Mouse (Mus musculus) myocyte (in vitro differentiated cells): ENCODE results near the gene Insrr.

ENCODE experiments used
- CEBPB ChIP-seq: IDR thresholded peaks from 2 replicates; pipeline ENCODE4 v1.6.1; 2011; ENCODE audit warnings: mild to moderate bottlenecking, moderate library complexity; ENCODE audit not compliant: poor library complexity, insufficient read depth, severe bottlenecking
- MYOD1 ChIP-seq, 3 experiments: IDR thresholded peaks; one replicate each; pipeline ENCODE4 v1.6.1; 2011; ENCODE audit warnings: control low read depth in 2 of 3, low read depth in 2 of 3, mild to moderate bottlenecking in 2 of 3, moderate library complexity in 1 of 3; ENCODE audit not compliant: insufficient read length in 2 of 3, control insufficient read depth in 1 of 3
- POLR2A ChIP-seq: IDR thresholded peaks from one replicate; pipeline ENCODE4 v1.6.1; 2011; ENCODE audit warnings: low read depth, mild to moderate bottlenecking, control low read depth, moderate library complexity; ENCODE audit not compliant: insufficient read length
- POLR2AphosphoS2 ChIP-seq: IDR thresholded peaks from one replicate; pipeline ENCODE4 v1.6.1; 2011; ENCODE audit warnings: low read depth, control low read depth; ENCODE audit not compliant: insufficient read length
- SRF ChIP-seq: IDR thresholded peaks from one replicate; pipeline ENCODE4 v1.6.1; 2011; ENCODE audit warnings: low read depth; ENCODE audit not compliant: control insufficient read depth, insufficient read length
- USF1 ChIP-seq: IDR thresholded peaks from one replicate; pipeline ENCODE4 v1.6.1; 2011; ENCODE audit warnings: low read depth, mild to moderate bottlenecking, control low read depth, moderate library complexity

DNA sequence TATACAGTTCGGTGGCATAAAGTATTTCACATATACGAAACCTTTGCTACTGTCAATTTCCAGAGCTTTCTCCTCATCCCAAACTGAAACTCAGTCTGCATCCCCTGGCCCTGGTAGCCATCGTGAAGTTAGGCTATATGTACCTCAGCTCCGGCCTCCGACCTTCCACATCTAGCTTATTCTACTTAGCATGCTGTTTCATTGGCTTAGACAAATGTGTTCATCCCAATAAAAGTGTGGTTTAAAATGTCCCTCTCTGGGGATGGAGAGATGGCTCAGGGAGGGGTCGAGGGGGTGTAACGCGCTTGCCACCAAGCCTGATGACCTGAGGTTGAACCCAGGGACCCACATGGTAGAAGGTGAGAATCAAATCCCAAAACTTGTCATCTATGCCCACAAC is 27.2 kb upstream of the Insrr start:
- TF ChIP-seq SRF (no peak), CEBPB (no peak), MYOD1 (IDR thresholded peaks at IDR 0.05; ENCODE audit: control insufficient read depth in 1 of 3, insufficient read length in 2 of 3, low read depth in 2 of 3) (no peak), POLR2AphosphoS2 (no peak), POLR2A (no peak), USF1 (no peak)
